Mouse (Mus musculus): ENCODE results near the gene Spred3. TPM values are rescaled to one million over a fixed set of nuclear protein-coding genes. Genes with fewer than 3 reads are reported as not detected.
"Not testable (repeated sequence)": the region's sequence is repeated elsewhere in the genome, so short reads cannot be mapped to it uniquely, and the experiment has no call there.

The Spred3 gene
- polyA plus RNA-seq, 1 experiment, result 4.1 TPM

- Histone ChIP-seq H3K4me2 (ENCODE audit: low read depth) (no peak overlapping the region), H3K36me3 (ENCODE audit: control insufficient read depth, insufficient read depth) (no peaks in the 10 kb centered on the region), H3K27me3 (ENCODE audit: control insufficient read depth, insufficient read depth, insufficient read length) (peaks cover 5% of the 10 kb centered on the region), H3K4me3 (no peak overlapping the region), H3ac (ENCODE audit: control insufficient read depth, insufficient read length) (no peak overlapping the region), H3K79me2 (ENCODE audit: control insufficient read depth, insufficient read depth) (no peaks in the 10 kb centered on the region)
- no peak for TF ChIP-seq MAX (IDR thresholded peaks at IDR 0.05; ENCODE audit: low read depth)
- TF ChIP-seq E2F4 (IDR thresholded peaks at IDR 0.05; ENCODE audit: insufficient read depth), result no peak
These were observed 21.4 kb downstream of the Spred3 start for GRCm38 (mm10) chr7:29148771-29149170.

DNA sequence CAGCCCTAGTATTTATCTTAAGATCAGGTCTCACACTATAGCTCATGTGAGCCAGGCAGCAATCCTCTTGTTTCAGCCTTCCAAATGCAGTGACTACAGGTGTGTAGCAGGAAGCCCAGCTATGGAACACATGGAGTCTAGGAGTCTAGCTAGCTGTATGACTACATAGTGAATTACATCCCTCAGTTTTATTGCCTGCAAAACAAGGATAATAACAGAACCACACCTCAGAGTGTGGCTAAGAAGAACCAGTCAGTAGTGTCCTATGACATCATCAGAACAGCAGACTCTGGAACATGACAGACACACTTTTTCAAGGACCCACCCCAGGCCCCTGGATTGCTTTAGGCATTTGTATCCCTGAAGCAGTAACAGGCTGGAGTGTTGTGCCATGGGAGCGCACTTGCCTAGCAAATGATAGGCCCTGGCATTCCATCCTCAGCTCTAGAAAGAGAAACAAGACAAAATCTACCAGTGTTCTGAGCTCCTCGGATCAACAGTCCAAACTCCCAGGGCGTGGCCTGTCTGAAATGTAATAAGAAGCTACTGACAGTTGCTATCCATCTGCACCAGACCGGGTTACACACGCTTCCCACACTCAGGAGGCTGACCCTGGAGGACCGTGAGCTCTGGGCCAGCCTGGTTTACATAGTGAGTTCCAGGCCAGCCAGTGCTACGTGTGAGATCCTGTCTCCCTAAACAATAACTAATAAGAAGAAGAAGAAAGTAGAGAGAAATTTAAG lies 23.4 kb downstream of the Spred3 start:
- Histone ChIP-seq H3K4me3 (no peak overlapping the region), H3ac (ENCODE audit: control insufficient read depth, insufficient read length) (no peak overlapping the region), H3K27me3 (ENCODE audit: control insufficient read depth, insufficient read depth, insufficient read length) (peaks cover 5% of the 10 kb centered on the region), H3K4me2 (ENCODE audit: low read depth) (peak overlapping the region; percentile 18), H3K36me3 (ENCODE audit: control insufficient read depth, insufficient read depth) (no peaks in the 10 kb centered on the region), H3K79me2 (ENCODE audit: control insufficient read depth, insufficient read depth) (no peaks in the 10 kb centered on the region)
- TF ChIP-seq MYOD1 (IDR thresholded peaks at IDR 0.05; ENCODE audit: control insufficient read depth in 1 of 3, insufficient read length in 2 of 3, low read depth in 2 of 3), result no peak
- TF ChIP-seq MYOG (IDR thresholded peaks at IDR 0.05; ENCODE audit: control insufficient read depth in 1 of 3, insufficient read depth in 1 of 3, insufficient read length in 2 of 3, low read depth in 2 of 3), result peak in 1 of 3 experiments; percentile 29

- no peak overlapping the region for H3K4me2 ChIP-seq (ENCODE audit: low read depth)
- H3K36me3 ChIP-seq (ENCODE audit: control insufficient read depth, insufficient read depth), result no peaks in the 10 kb centered on the region
- H3K79me2 ChIP-seq (ENCODE audit: control insufficient read depth, insufficient read depth), result no peaks in the 10 kb centered on the region
- H3K4me3 ChIP-seq, result no peak overlapping the region
- TF ChIP-seq REST (IDR thresholded peaks at IDR 0.05; ENCODE audit: insufficient read depth, insufficient read length) (no peak), USF1 (IDR thresholded peaks at IDR 0.05; ENCODE audit: low read depth) (no peak), CEBPB (IDR thresholded peaks at IDR 0.05; ENCODE audit: insufficient read depth, poor library complexity, severe bottlenecking) (no peak), MAX (IDR thresholded peaks at IDR 0.05; ENCODE audit: low read depth) (no peak)
- no peak overlapping the region for H3ac ChIP-seq (ENCODE audit: control insufficient read depth, insufficient read length)
- no peaks in the 10 kb centered on the region for H3K27me3 ChIP-seq (ENCODE audit: control insufficient read depth, insufficient read depth, insufficient read length)
These were observed 26.2 kb downstream of the Spred3 start for GRCm38 (mm10) chr7:29144006-29144405.

DNA sequence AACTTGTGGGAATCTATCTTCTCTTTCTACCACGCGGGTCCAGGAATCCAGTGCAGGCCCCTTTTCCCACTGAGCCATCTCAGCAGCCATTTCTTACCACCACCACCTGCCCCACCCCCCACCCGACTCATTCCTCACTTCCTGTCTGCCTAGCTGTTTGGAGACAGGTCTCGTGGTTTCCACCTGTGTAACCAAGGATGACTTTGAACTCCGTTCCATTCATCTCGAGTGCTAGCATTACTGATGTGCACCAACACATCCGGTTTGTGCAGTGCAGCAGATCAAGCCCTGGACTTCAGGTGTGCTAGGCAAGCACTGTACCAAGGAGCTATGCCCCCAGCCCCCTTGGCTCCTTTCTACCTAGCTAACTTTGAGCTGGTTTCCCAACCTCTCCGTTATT lies 28.8 kb downstream of the Spred3 start:
- Histone ChIP-seq H3K79me2 (ENCODE audit: control insufficient read depth, insufficient read depth) (no peaks in the 10 kb centered on the region), H3ac (ENCODE audit: control insufficient read depth, insufficient read length) (no peak overlapping the region), H3K4me3 (no peak overlapping the region), H3K36me3 (ENCODE audit: control insufficient read depth, insufficient read depth) (no peaks in the 10 kb centered on the region), H3K27me3 (ENCODE audit: control insufficient read depth, insufficient read depth, insufficient read length) (no peaks in the 10 kb centered on the region), H3K4me2 (ENCODE audit: low read depth) (no peak overlapping the region)
- no peak for TF ChIP-seq SRF (IDR thresholded peaks at IDR 0.05; ENCODE audit: control insufficient read depth, insufficient read length, low read depth)
- TF ChIP-seq MYOD1 (IDR thresholded peaks at IDR 0.05; ENCODE audit: control insufficient read depth in 1 of 3, insufficient read length in 2 of 3, low read depth in 2 of 3), result no peak
- TF ChIP-seq POLR2AphosphoS2 (IDR thresholded peaks at IDR 0.05; ENCODE audit: insufficient read length, low read depth), result no peak
- no peak for TF ChIP-seq MAX (IDR thresholded peaks at IDR 0.05; ENCODE audit: low read depth)
- TF ChIP-seq TCF3 (IDR thresholded peaks at IDR 0.05; ENCODE audit: insufficient read length, low read depth), result no peak
- no peak for TF ChIP-seq E2F4 (IDR thresholded peaks at IDR 0.05; ENCODE audit: insufficient read depth)
- TF ChIP-seq REST (IDR thresholded peaks at IDR 0.05; ENCODE audit: insufficient read depth, insufficient read length), result no peak
- no peak for TF ChIP-seq TCF12 (IDR thresholded peaks at IDR 0.05; ENCODE audit: insufficient read depth, poor library complexity, severe bottlenecking)
- TF ChIP-seq USF1 (IDR thresholded peaks at IDR 0.05; ENCODE audit: low read depth), result no peak
- no peak for TF ChIP-seq POLR2A (IDR thresholded peaks at IDR 0.05; ENCODE audit: insufficient read length, low read depth)

DNA sequence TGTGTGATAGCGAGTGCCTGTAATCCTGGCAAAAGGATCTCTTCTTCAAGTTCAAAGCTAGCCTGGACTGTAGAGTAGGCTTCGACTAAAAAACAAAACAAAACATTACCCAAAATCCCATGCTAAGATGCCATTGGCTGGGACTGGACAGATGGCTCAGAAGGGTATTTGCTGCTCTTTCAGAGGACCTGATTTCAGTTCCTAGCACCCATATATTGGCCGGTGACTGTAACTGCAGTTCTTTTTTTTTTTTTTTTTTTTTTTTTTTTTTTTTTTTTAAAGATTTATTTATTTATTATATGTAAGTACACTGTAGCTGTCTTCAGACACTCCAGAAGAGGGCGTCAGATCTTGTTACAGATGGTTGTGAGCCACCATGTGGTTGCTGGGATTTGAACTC lies 31.0 kb downstream of the Spred3 start:
- H3K4me3 ChIP-seq; H3K79me2 ChIP-seq (ENCODE audit: control insufficient read depth, insufficient read depth); H3K4me2 ChIP-seq (ENCODE audit: low read depth); H3K27me3 ChIP-seq (ENCODE audit: control insufficient read depth, insufficient read depth, insufficient read length); H3K36me3 ChIP-seq (ENCODE audit: control insufficient read depth, insufficient read depth); H3ac ChIP-seq (ENCODE audit: control insufficient read depth, insufficient read length): not testable (repeated sequence)

- Histone ChIP-seq H3K79me2 (ENCODE audit: control insufficient read depth, insufficient read depth) (no peaks in the 10 kb centered on the region), H3ac (ENCODE audit: control insufficient read depth, insufficient read length) (no peak overlapping the region), H3K4me2 (ENCODE audit: low read depth) (no peak overlapping the region), H3K4me3 (no peak overlapping the region), H3K36me3 (ENCODE audit: control insufficient read depth, insufficient read depth) (no peaks in the 10 kb centered on the region), H3K27me3 (ENCODE audit: control insufficient read depth, insufficient read depth, insufficient read length) (no peaks in the 10 kb centered on the region)
- no peak for TF ChIP-seq TCF12 (IDR thresholded peaks at IDR 0.05; ENCODE audit: insufficient read depth, poor library complexity, severe bottlenecking)
- TF ChIP-seq POLR2A (IDR thresholded peaks at IDR 0.05; ENCODE audit: insufficient read length, low read depth), result no peak
- no peak for TF ChIP-seq CEBPB (IDR thresholded peaks at IDR 0.05; ENCODE audit: insufficient read depth, poor library complexity, severe bottlenecking)
- no peak for TF ChIP-seq MAX (IDR thresholded peaks at IDR 0.05; ENCODE audit: low read depth)
- no peak for TF ChIP-seq POLR2AphosphoS2 (IDR thresholded peaks at IDR 0.05; ENCODE audit: insufficient read length, low read depth)
- TF ChIP-seq TCF3 (IDR thresholded peaks at IDR 0.05; ENCODE audit: insufficient read length, low read depth), result no peak
- no peak for TF ChIP-seq MYOG (IDR thresholded peaks at IDR 0.05; ENCODE audit: control insufficient read depth in 1 of 3, insufficient read depth in 1 of 3, insufficient read length in 2 of 3, low read depth in 2 of 3)
- TF ChIP-seq SRF (IDR thresholded peaks at IDR 0.05; ENCODE audit: control insufficient read depth, insufficient read length, low read depth), result no peak
- TF ChIP-seq E2F4 (IDR thresholded peaks at IDR 0.05; ENCODE audit: insufficient read depth), result no peak
- no peak for TF ChIP-seq REST (IDR thresholded peaks at IDR 0.05; ENCODE audit: insufficient read depth, insufficient read length)
- no peak for TF ChIP-seq MYOD1 (IDR thresholded peaks at IDR 0.05; ENCODE audit: control insufficient read depth in 1 of 3, insufficient read length in 2 of 3, low read depth in 2 of 3)
- no peak for TF ChIP-seq USF1 (IDR thresholded peaks at IDR 0.05; ENCODE audit: low read depth)
These were observed 32.8 kb downstream of the Spred3 start for GRCm38 (mm10) chr7:29137429-29137828.

All from myocyte (in vitro differentiated cells).